Mouse (Mus musculus): ENCODE data around the gene Kars.

Gene Kars

DNA sequence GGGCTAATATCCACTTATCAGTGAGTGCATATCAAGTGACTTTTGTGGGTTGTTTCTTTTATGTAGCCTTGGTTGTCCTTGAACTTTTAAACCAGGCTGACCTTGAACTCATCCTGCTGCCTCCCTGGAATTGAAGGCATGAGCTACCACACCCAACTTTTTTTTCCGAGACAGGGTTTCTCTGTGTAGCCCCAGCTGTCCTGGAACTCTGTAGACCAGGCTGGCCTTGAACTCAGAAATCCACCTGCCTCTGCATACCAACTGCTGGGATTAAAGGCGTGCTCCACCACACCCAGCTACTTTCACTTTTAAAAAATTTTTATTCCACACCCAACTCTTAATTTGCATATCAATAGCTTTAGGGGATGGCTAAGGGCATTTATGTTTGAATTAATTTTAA is 67.6 kb downstream of the Kars start:
- no peak for DNase-seq (ENCODE audit: low spot score)

Measured in c-Kit-positive CD71-positive TER-119-positive erythroid progenitor cells, embryonic 14.5 days (primary cell).